Mouse (Mus musculus) frontal cortex, postnatal 10 days (tissue): ENCODE data around the gene Rprd1b.

Experiments used
- DNase-seq, 2 experiments: peaks; one replicate each; pipeline ENCODE4 v3.0.0; 2022; ENCODE audit warnings: low spot score in 2 of 2, mixed read lengths in 1 of 2

Rprd1b gene

DNA sequence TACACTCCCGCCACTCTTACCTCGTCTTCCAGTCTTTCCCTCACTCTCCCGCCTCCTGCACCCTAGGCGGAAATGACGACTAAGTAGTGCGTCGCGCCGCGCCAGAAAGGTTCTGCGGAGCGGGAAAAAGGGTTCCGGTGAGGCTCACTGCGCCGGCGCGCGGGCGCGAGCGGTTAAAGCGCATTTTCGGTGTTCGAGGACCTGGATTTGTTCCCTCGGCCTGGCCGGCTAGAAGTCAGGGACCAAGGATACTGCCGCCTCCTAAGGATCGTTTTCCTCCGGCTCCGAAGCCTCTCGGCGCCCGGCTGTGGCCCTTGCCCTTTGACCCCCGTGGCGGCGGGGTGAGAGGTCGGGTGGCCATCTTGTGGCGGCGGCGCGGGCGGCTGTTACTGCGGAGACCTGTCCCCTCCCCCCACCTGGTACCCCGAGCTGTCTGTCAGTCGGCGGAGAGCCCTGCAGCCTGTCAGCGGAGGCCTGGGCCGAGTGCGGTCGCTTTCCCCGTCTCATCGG lies at the start of gene Rprd1b, which contains the start of gene Tti1:
Gene Rprd1b, plus strand, starts transcription at position 144 of the 510 bp plus-strand sequence.
Gene Tti1, minus strand, starts transcription at position 80 of the 510 bp plus-strand sequence.
- peak; percentile 85 to 94 for DNase-seq

DNA sequence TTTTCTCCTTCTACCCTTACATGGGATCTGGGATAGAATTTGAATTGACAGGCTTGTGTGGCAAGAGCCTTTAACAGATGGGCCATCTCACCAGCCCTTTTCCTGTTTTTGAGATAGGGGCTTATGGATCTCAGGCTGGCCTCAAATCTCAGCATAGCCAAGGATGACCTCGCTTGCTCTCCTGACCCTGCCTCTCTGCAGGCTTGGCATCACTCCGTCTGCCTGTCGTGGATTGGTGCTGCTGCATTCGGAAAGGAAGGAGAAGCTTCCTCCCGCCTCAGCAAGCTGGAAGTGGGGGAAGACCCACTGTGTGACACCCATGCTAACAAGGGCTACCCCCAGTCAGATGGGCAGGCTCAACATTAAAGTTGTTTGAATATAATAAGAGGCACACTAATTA lies 49.1 kb upstream of the Rprd1b start:
- DNase-seq, result no peak

DNA sequence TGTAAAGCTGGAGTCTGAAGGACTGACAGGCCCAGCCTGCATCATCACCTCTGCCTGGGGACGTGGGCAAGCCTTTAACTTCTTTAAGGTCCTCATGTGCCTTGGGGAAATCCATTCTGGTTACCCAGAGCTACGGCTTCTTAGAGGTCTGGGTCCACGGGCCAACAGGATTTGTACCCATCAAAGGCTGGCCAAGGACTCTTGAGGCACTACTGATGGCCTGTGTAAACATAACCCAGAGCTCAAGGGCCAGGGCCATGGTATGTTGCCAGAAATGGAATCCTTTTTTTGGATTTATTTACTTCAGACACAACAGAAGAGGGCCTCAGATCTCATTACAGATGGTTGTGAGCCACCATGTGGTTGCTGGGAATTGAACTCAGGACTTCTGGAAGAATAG lies 45.6 kb upstream of the Rprd1b start:
- DNase-seq, result no peak

DNA sequence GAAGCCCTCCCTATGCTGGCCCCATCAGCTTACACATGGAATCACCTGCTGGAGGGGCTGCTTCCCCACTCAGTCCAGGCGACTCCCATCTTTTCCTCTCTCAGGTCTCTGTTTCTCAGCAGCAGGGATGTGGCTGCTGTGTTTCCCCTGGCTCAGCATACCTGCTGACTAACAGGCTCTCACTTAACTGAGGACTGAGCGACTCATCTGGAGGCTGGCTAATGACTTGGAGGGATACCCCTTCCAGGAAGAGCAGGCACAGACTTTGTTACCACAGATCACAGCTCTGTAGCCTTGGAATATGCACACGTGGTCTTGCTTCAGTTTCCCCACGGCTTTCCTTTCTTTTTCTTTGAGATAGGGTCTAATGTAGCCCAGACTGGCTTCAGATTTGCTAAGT lies 45.0 kb upstream of the Rprd1b start:
- no peak for DNase-seq

DNA sequence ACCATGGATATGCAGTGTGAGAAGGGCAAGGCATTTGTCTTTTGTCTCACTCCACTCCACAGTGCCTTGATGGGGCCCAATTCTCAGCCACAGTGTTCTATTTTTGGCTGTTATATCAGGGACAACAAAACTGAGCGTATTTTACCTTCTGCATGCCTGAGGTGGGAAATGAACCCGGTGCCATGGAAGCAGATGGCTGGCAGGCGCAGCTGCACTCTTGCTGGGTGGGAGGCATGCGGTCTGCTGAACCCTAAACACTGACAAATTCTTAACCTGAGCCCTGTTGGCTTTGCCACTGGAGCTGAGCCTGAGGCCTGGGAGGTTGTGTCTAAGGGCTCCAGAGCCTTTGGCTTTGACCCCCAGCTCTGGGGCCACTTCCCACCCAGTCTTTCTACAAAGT lies 42.7 kb upstream of the Rprd1b start:
- DNase-seq, result no peak

DNA sequence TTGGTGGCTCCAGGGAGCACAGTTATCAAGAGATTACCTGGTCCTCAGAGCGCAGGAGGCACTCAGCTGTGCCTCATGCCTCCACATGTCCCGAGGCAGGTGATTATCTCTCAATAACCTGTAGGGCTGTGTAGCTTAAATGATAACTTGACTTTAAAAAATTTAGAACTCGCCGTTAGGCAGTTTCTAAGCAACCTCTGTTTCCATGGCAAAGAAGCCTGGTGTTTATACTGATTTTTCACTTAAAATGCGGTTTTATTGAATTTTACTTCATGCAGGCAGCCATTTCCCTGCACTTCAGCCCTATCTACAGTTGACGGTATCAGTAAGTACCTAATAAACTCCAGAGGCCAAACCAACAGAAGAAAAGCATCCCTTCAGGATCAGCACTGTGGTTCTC lies 42.1 kb upstream of the Rprd1b start:
- DNase-seq, result no peak

DNA sequence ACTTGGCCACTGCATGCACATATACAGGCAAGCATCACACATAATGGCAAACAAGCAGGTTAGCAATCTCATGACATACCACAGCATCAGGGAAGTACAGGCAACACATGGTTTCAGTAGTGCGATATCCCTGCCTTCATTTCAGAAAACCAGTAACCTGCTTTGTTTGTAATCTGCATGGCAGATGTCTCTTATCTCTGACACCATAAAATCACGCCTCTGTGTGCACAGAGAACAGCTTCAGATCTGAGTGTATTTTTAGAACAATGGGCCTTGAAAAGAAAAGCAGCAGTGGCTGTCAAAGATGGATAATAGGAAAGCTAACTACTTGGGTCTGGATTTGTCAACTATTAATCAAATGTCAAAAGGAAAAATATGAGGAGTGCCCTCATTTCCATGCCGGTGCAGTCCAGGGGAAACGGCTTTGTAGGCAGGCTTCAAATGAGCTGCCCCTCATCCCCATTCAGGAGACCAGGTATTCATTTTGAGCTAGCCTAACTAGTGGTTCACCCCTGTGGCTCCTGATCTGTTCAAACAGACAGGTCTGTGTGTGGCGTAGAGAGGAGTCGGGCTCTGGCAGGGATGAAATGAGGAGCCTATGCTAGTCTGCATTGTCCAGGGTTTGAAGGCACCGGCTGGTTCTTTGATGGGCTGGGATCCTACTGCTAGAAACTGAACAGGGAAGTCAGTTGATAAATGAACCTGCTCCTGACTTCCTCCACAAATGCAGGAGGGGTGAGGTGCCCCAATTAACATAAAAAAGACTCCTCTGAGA lies 39.7 kb upstream of the Rprd1b start:
- no peak for DNase-seq

DNA sequence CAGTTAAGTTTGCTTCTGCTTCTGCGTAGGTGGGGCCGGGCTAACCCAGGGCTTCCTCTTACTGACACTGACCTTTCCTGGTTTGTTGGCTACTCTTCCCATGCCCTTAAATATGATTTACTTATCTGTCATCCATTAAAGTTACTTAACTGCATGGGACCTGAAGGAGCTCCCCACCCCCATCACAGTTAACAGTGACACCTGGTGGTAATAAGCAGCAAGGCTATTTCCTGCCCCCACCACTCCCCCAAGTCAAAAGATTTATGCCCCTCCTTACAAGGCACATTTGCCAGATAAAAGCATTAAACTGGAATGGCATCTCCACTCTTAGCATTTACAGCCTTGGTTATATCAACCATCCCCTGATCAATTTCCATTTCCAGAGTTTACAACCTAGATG lies 38.4 kb upstream of the Rprd1b start:
- no peak for DNase-seq

DNA sequence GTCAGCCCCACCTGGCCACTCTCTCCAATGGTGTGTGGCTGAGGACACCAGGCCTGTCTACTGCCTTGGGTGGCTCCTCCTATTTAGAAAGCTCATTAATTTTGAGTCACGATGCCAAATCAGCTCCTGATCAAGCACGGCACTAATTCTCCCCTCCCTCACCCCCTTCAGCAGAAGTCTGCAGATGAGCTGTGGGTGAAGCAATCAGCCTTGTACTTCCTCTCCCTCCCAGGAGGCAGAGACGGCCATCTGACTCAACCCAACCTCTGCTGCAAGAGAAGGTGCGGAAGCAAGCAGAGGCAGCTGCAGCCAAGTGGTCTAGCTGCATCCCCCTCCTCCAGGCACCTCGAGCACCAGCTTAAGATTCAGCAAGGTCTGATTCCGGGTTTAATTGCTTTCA lies 37.3 kb upstream of the Rprd1b start:
- no peak for DNase-seq

DNA sequence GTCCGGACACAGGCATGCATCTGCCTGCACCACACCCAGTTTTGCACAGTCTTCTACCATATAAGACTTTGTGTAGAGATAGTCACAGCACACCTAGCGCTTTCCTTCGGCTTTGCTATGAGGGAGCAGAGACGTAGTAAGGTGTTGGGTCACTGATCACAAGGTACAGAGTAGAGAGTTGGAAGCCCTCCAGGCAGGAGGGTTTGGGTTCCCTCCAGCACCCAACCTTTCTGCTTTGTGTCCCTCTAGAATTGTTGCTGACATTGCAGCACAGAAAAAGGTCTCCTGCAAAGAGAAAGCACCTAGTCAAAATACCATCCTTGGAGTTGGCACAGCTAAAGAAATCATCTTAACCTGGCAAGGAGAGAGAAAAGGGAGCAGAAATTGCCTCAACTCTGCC lies 35.8 kb upstream of the Rprd1b start:
- DNase-seq, result no peak

DNA sequence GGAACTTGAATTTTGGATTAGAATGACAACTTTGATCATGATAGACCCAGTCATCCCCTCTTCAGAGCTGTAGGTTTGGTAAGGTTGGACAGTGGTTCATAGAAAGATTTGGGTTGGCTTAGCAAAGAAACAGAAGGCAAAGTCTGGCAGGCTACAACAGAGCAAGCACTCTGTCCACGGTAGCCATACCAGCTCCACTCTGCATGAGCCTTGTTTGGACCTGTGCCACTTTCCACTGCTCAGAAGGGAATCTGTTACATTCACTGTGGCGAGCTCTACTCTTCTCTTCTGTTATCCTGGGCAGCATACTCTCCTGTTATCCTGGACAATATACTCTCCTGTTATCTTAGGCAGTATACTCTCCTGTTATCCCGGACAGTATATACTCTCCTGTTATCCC lies 29.5 kb upstream of the Rprd1b start:
- DNase-seq, result no peak

DNA sequence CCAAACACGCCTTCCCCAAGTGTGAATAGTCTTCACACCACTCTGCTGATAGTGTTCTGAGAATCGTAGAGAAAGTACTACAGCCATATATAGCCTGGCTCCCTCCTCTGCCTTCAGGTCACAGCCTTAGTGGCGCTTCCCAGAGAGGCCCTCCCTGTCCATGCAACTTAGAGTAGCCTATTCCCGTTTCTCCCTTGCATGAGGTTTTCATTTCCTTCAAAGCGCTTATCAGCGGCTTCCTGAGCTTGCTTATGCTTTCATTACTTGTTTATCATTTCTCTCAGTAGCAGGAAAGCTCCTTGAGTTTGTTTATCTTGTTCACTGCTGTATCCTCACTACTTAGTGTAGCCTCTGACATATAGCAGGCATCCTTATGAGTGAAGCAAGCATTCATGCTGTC lies 23.7 kb upstream of the Rprd1b start:
- DNase-seq, result no peak

DNA sequence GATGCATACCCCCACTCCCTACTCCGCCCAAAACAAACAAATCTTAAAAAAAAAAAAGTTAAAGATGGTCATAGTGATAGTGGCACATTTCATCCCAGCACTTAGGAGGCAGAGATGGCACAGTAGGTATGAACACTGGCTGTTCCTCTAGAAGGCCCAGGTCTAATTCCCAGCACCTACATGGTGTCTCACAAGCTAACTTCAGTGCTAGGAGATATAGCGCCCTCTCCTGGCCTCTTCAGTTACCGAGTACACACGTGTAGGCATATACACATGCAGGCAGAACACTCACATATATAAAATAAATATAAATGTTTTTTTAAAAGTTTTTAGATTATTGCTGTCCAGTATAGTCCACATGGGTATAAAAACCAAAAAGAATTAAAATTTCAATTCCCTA lies 22.7 kb upstream of the Rprd1b start:
- DNase-seq, result no peak

DNA sequence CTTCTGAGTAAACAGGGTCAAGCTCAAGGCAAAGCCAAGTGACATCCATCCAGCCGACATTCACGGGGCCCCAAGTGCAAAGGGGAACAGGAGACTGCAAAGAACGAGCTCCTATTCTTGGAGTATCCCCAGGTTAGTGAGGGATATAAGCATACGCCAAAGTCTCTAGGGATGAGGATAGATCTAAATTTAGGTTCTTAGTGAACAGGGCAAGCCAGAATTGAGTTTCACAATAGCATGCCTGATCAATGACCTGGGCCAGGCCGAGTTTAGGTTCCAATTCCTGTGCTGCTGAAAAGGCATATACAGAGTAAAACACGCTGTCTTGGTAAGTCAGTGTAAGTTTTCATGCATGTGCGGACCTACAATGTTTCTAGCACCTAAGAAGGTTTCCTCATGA lies 18.9 kb upstream of the Rprd1b start:
- no peak for DNase-seq

DNA sequence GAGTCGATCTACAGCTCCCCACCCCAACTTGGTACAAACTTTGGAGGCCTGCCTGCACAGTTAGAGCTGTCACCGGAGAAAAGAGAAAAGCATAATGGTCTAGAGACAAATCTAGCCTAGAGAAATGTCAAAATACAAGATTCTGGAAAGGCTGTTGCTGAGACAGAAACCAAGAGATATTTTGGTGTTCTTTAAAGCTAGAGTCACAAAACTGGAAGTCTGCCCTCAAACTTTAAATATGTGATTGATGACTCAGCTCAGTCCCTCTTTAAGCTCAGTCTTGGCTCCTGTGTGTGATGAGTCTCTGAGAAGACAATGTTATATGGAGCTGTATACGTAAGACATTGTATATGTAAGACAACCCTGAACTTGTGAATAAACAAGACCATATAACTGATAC lies 15.7 kb upstream of the Rprd1b start:
- DNase-seq, result no peak

DNA sequence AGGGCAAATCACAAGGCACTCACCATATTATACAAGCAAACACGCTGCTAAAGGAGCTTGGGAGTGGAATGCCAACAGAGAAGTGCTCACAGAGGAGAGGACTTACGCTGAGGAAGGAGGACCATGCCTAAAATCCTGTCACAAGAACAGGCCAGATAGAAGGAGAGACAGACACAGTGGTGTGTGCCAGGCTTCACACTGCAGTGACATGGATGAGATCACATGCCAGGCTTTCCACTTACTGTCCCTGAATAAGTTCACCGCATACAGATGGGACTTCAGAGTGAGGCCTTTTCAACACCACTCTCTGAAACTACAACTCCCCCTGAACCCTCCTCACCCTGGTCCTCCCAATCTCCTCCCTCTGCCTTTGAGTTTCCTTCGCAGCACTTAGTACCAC lies 11.0 kb upstream of the Rprd1b start:
- no peak for DNase-seq

DNA sequence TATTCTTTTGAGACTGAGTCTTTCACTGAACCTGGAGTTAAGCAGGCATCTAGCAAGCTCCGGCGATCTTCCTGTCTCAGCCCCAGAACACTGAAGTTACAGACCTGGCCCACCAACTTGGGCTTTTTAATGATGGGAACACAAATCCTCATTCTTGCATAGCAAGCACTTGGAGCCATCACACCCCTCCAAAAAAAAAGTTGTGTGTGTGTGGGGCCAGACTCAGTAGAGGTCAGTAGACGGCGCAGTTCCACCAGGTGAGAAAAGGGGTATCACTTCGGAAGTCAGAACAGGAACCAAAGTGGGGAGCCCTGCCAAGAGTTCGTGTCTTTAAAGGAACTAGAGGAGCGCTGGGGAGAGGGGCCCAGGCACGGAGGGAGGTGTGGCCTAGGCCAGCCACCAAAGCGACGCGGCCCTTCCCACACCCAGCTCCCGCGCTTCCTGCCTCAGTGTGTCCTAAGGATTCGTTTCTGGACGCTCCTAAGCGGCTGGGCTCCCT lies 393 bp upstream of the Rprd1b start:
- DNase-seq, result no peak

DNA sequence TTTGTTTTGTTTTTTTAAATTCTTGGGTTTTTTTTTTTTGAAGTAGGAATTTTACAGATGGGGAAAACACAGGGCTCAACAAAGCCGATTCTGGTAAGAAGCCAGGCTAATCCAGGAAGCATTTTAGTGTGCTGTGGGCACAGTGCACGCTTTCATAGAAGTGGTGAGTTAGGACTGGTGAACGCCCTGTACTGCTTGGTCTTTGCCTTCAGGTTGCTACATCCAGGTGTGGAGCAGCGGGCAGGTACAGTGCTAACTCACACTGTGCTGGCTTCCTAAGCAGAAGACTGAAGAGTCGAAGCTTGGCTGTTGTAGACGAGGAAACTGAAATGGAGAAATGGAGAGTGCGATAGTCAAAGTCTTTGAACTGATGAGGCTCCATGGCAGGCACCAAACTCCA lies 1.7 kb downstream of the Rprd1b start:
- no peak for DNase-seq

DNA sequence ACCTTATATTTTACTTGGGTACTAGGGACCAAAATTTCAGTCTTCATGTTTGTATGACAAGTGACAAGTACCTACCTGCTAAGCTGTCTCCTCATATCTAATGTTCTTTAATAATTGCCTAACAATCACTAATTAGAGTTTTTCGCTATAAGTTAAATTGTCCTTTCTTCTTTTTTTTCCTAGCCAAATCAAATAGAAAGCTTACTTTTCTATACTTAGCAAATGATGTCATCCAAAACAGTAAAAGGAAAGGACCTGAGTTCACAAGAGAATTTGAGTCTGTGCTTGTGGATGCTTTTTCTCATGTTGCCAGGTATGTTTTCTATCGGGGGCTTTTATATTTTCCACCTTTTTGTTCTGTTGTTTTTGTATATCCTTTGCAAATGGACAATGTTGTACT lies 7.5 kb downstream of the Rprd1b start:
- no peak for DNase-seq

DNA sequence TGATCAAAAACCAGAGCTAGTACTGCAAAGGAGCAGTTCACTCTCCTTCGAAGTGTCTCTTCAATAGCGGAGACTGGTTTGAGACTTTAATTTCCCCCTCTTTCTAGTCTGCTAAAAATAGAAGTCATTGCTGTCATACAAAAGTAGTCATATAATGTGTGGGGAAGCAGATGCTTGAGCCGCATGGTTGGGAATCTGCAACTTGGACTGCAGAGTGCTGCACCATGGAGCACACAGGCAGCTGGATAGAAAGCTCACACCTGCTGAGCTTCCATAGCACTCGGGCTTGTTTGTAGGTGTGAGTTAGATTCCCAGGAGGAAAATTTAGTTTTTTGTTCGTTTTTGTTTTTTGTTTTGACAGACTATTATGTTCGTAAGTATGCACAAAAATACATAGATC lies 8.1 kb downstream of the Rprd1b start:
- DNase-seq, result no peak

DNA sequence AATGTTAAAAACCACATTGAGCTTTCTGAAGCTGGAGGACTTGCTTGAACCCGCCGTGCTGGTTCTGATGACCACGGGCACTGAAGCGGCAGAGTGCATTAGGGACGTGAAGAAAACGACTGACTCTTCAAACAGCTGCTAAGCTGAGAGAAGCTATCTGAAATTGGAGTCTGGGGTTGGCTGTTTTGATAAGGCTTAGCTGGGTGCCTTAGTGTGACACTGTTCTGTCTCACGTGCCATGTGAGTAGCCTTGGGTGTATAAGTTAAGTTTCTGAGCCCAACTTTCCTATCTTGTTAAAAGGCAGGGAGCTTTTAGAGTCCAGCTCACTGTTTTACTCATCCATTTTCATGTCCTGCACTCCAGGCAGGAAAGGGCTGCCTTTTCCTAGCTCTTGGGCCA lies 8.7 kb downstream of the Rprd1b start:
- no peak for DNase-seq

DNA sequence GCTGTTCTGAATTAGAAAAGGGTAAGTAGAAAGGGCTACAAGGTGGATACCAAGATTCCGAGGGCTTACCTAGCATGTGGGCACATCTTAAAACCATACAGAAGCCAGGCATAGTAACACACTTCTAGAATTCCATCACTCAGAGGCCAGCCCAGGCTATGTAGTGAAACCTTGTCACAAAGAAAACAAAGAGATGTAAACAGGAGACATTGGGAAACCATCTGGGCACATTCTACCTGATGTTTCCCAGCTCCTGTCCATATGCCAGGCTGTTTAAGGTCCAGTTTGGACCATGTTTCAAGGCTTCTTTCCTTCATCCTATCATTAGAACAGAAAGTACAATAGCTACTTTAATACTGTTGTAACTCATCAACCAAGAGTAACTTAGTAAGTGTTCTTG lies 9.3 kb downstream of the Rprd1b start:
- DNase-seq, result no peak

DNA sequence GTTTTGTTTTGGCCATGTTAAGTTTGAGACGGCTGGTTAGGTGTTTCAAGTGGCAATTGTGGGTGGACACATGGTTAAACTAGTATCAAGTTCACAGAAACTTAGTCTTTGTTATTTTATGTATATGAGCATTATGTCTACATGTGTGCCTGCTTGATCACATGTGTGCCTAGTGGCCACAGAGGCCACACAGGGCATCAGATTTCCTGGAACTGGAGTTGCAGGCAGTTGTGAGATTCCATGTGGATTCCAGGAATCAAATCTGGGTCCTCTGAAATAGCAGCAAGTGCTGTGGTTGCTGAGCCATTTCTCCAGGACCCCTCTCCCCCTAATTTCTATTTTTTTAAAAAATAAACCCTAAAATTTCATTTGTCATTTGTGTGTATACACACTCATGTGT lies 11.4 kb downstream of the Rprd1b start:
- DNase-seq, result no peak

DNA sequence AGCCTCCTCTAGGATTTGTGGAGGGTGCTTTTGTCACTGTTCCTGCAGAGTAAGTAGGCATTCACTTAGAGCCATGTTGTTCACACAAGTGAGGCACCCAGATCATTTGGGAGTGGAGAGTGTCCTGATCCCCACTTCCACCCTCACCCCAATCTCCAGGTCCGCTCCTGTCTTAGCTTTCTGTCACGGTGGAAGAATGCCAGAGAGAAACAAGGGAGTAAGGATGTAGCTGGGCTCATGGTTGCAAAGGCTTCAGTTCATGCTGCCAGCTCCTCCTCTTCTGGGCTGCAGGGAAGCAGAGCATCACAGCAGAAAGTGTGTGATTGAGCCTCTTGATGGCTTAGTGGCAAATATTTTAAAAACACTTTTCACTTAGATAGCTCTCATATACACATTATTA lies 12.1 kb downstream of the Rprd1b start:
- no peak for DNase-seq
